ENCODE assay signal across 10 mouse cellular contexts in the genomic region with DNA sequence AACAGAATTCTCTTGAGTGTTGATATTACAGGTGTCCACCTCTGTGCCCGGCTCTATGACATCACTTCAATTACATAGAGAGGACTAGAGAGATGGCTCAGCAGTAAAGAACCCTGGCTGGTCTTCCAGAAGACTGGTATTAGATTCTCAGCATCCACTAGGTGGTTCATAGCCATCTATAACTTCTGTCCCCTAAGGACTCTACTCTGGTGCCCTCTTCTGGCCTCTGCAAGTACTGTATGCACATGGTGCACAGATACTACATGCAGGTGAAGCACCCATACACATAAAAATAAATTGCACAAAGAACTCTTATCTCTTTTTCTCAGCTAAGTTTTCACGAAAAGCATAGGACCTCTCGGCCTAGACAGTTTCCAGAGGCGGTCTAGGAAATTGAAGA. TPM values are rescaled to one million over a fixed set of nuclear protein-coding genes. Genes with fewer than 3 reads are reported as not detected.
DNase-seq lines count a peak whose midpoint lies in the region; ATAC-seq and TF ChIP-seq lines count a peak whose summit lies in the region.
"Had no signal": no experiment of that assay in that cellular context is flagged by ENCODE, and none has a peak within 500 bp of the region (broad histone marks: within the 10 kb centered on the region; RNA-seq: fewer than 3 reads in every experiment).

No protein-coding gene starts in this region.

- no peaks in the 10 kb centered on the region for H3K4me1 ChIP-seq in hindbrain, embryonic 11.5 days (replicated peaks; ENCODE audit: control insufficient read depth, insufficient read depth, low read length)
- H3K4me1 ChIP-seq in hindbrain, embryonic 12.5 days: no peaks in the 10 kb centered on the region
- 0 out of 4 replicates have a peak, but pooled peaks cover 0 to 2% of the 10 kb centered on the region in 2 experiments for H3K4me1 ChIP-seq in ES-E14 (ENCODE audit: control insufficient read depth in 2 of 2, insufficient read depth in 2 of 2, low read length in 2 of 2, poor library complexity in 1 of 2)
- peaks cover 15% of the 10 kb centered on the region for H3K4me1 ChIP-seq in neural tube, embryonic 15.5 days
- H3K4me1 ChIP-seq: neural tube, embryonic 12.5 days had no signal

- no peak overlapping the region for H3K4me2 ChIP-seq in hindbrain, embryonic 11.5 days (replicated peaks; ENCODE audit: low read depth, low read length)
- no peak overlapping the region for H3K4me2 ChIP-seq in hindbrain, embryonic 12.5 days (replicated peaks)
- no peak overlapping the region for H3K4me2 ChIP-seq in neural tube, embryonic 15.5 days
- H3K4me2 ChIP-seq: neural tube, embryonic 12.5 days had no signal

- H3K27ac ChIP-seq in hindbrain, embryonic 11.5 days (ENCODE audit: low read depth, low read length): no peak overlapping the region
- H3K27ac ChIP-seq in hindbrain, embryonic 12.5 days: no peak overlapping the region
- no peak overlapping the region for H3K27ac ChIP-seq in ES-E14 (ENCODE audit: insufficient read depth, low read depth, low read length, poor library complexity, severe bottlenecking)
- H3K27ac ChIP-seq in neural tube, embryonic 15.5 days (replicated peaks): no peak overlapping the region
- H3K27ac ChIP-seq: neural tube, embryonic 12.5 days had no signal

- WGBS in hindbrain, embryonic 11.5 days: 97% methylated on average over 4 of the region's 4 CpGs
- WGBS in hindbrain, embryonic 12.5 days: 96% methylated on average over 4 of the region's 4 CpGs
- 97% methylated on average over 4 of the region's 4 CpGs for WGBS in neural tube, embryonic 15.5 days

- in situ Hi-C loops in ES-E14 (cut with MboI; ENCODE audit: low sequenced_read_pairs in 2 of 2, unreplicated experiment in 2 of 2): no loop called here

- ATAC-seq in hindbrain, embryonic 11.5 days (ENCODE audit: low FRiP score): no peak
- no peak for ATAC-seq in hindbrain, embryonic 12.5 days (ENCODE audit: low FRiP score)
- no peak for ATAC-seq in neural tube, embryonic 15.5 days (ENCODE audit: low FRiP score)

- no peak overlapping the region for H3K9ac ChIP-seq in hindbrain, embryonic 11.5 days (ENCODE audit: low read depth, low read length)
- no peak overlapping the region for H3K9ac ChIP-seq in hindbrain, embryonic 12.5 days
- H3K9ac ChIP-seq in ES-E14 (ENCODE audit: insufficient read depth, low read depth, low read length, poor library complexity, severe bottlenecking): no peak overlapping the region
- no peak overlapping the region for H3K9ac ChIP-seq in neural tube, embryonic 15.5 days (replicated peaks)
- H3K9ac ChIP-seq: neural tube, embryonic 12.5 days had no signal

- H3K36me3 ChIP-seq in hindbrain, embryonic 11.5 days (ENCODE audit: control insufficient read depth, insufficient read depth, low read length): no peaks in the 10 kb centered on the region
- H3K36me3 ChIP-seq in hindbrain, embryonic 12.5 days: 0 out of 2 replicates have a peak, but pooled peaks cover 12% of the 10 kb centered on the region
- H3K36me3 ChIP-seq in ES-E14 (ENCODE audit: control insufficient read depth, insufficient read depth, low read length, poor library complexity, severe bottlenecking): peaks cover 6% of the 10 kb centered on the region
- H3K36me3 ChIP-seq in neural tube, embryonic 15.5 days: no peaks in the 10 kb centered on the region

- no peaks in the 10 kb centered on the region for H3K27me3 ChIP-seq in hindbrain, embryonic 11.5 days (ENCODE audit: control insufficient read depth, insufficient read depth, low read length)
- no peaks in the 10 kb centered on the region for H3K27me3 ChIP-seq in hindbrain, embryonic 12.5 days
- no peaks in the 10 kb centered on the region for H3K27me3 ChIP-seq in neural tube, embryonic 15.5 days (replicated peaks)
- H3K27me3 ChIP-seq: neural tube, embryonic 12.5 days had no signal

- intact Hi-C loops in left cerebral cortex, postnatal 14 days (cut with DNase I): no loop called here

- H3K4me3 ChIP-seq in hindbrain, embryonic 11.5 days (ENCODE audit: low read depth, low read length): no peak overlapping the region
- H3K4me3 ChIP-seq in hindbrain, embryonic 12.5 days: no peak overlapping the region
- H3K4me3 ChIP-seq in ES-E14 (ENCODE audit: insufficient read depth in 1 of 2, low read depth in 1 of 2, low read length in 2 of 2, poor library complexity in 1 of 2, severe bottlenecking in 1 of 2): no peak overlapping the region
- H3K4me3 ChIP-seq in neural tube, embryonic 15.5 days (replicated peaks): no peak overlapping the region
- H3K4me3 ChIP-seq: neural tube, embryonic 12.5 days had no signal

- H3K9me3 ChIP-seq in hindbrain, embryonic 11.5 days (ENCODE audit: control insufficient read depth, low read length): no peaks in the 10 kb centered on the region
- H3K9me3 ChIP-seq in hindbrain, embryonic 12.5 days (replicated peaks): no peaks in the 10 kb centered on the region
- H3K9me3 ChIP-seq in ES-E14 (ENCODE audit: control insufficient read depth, insufficient read depth, low read depth, low read length): no peaks in the 10 kb centered on the region
- no peaks in the 10 kb centered on the region for H3K9me3 ChIP-seq in neural tube, embryonic 15.5 days (replicated peaks)
- H3K9me3 ChIP-seq: neural tube, embryonic 12.5 days had no signal

- DNase-seq in hindbrain, embryonic 11.5 days (ENCODE audit: low spot score): peak; percentile 30
- peak; percentile 85 for DNase-seq in ES-E14 (ENCODE audit: low read depth, low spot score)
- peak; percentile 36 for DNase-seq in embryo, embryonic 10.5 days (ENCODE audit: low spot score)
- peak; percentile 67 for DNase-seq in naive thymus-derived CD4-positive, alpha-beta T cell, adult 2 months (ENCODE audit: low read depth)
- DNase-seq in urinary bladder, adult 2 months (ENCODE audit: low spot score): no peak
- no peak for DNase-seq in left cerebral cortex, postnatal 14 days (ENCODE audit: low spot score in 2 of 2)
- DNase-seq: cerebellum, adult 2 months had no signal

TF ChIP-seq in ES-E14, 5 proteins besides CTCF, POLR2A, EP300 and RAD21:
- TF ChIP-seq ZC3H11A (IDR thresholded peaks at IDR 0.05; ENCODE audit: borderline replicate concordance, low read depth, low read length): no peak

RNA-seq across cellular contexts. Expression of a gene that starts 14.5 kb away (rescaled TPM):
- 97.1 and 105 TPM in 2 replicates for polyA plus RNA-seq in hindbrain, embryonic 11.5 days (2014; fragmentation: Nextera tagmentation; extraction: Ambion mirVana)
- 101 and 114 TPM in 2 replicates for polyA plus RNA-seq in hindbrain, embryonic 12.5 days (2016; fragmentation: Nextera tagmentation; extraction: Ambion mirVana)
- 179 and 188 TPM in 2 replicates for total RNA-seq in ES-E14 (2012; rRNA removed)
- 107 and 114 TPM in 2 replicates for polyA plus RNA-seq in urinary bladder, adult 2 months (2012; rRNA removed)
- 96.1 and 99.2 TPM in 2 replicates for polyA plus RNA-seq in neural tube, embryonic 15.5 days (2015; fragmentation: Nextera tagmentation; extraction: Ambion mirVana)
- 100 to 1,000 TPM; 206 to 211 TPM for total RNA-seq in left cerebral cortex, postnatal 14 days (2021)

Comparison
In these comparisons a context has a peak if more than half of its experiments do, and no peak if none do; other contexts are left out.
1. DNase-seq: peak in hindbrain, embryonic 11.5 days (single experiment), ES-E14 (single experiment), embryo, embryonic 10.5 days (single experiment) and naive thymus-derived CD4-positive, alpha-beta T cell, adult 2 months (single experiment); none in urinary bladder, adult 2 months (single experiment) and left cerebral cortex, postnatal 14 days (0 of 2).